Mouse (Mus musculus): Measurements from ENCODE around the gene Musk.
"Not testable (repeated sequence)": the region's sequence is repeated elsewhere in the genome, so short reads cannot be mapped to it uniquely, and the experiment has no call there.

Musk gene

DNA sequence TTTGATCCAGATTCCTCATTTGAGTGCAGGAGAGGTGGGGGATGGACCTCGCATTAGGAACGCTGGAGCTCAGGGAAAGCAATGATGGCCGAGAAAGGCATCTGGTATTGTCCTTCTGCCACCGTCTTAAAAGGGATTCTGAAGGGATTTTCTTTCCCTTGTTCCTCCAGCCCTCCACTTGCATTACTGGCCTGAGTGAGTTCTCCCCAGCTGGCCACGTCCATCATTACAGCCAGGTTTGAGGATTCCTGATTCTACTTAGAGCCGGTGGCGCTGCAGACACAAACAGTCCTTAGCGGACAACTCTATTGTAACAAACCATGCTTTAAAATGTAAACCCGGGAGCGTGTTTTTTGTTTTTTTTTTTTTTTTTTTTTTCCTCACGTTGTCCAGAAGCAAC is at the start of gene Musk:
Musk (plus strand) TSS at position 274 of the 400 bp plus-strand sequence.
- in situ Hi-C loops (cut with MboI, MseI): no loop called here

DNA sequence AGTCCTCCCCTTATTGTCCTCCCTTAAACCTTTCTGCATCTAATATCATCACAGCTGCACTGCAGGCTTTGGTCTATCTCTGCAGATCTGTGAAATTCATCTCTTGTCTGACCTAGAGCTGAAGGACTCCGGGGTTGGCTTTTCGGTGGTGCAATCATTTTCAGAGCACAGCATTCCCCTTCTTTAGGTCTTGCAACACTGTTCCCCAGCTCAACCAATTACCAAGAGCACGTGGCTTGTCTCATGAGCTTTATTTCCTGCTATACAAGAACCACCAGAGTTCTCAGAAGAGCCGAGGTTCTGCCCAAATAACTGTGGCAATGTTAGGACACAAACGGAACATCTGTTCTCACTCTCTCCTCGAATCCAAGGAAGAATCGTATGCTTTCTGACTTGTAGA is 45.3 kb upstream of the Musk start:
- in situ Hi-C loops (cut with MboI, MseI): no loop called here

DNA sequence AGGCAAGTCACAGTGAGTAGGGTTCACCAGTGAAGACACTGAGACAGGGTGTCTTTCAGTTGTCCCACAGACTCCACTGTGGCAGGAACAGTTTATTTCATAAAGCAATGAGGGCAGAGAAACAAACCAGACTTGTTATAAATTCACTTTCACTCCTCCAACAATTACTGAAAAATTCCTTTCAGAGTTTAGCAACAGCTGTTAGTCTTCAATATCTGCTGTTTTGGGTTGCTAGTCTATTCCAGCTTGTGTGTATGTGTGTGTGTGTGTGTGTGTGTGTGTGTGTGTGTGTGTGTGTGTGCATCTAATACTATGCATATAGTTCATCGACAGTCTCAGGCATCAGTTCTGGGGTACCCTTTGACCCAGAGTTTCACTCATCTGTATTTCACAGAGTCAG is 40.2 kb upstream of the Musk start:
- in situ Hi-C loops (cut with MboI, MseI): no loop called here

- in situ Hi-C loops (cut with MboI, MseI): loop anchor here (5.0 to 10.0 kb wide), 2 partner anchors 175 to 348 kb away; no protein-coding TSS in a partner anchor
Observed at GRCm38 (mm10) chr4:58252381-58252780, 33.4 kb upstream of the Musk start.

DNA sequence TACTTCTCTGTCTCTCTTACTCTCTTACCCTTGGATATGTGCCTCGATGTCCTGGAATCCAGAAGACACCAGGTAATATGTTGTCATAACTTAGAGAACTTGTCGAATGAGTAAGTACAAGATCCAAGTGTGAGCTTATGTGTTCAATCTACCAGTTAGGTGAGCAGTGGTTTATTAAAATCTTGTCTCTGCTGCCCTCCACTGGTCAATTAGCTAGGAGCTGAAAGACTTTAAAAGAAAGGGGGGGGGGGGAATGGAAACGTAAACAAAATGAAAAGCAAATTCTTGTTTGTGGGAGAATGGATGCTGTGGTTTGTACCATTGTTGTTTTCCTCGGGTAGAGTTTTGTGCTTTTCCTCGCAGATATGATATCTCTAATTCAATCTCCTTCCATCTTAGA is 32.4 kb upstream of the Musk start:
- in situ Hi-C loops (cut with MboI, MseI): loop anchor here (5.0 to 10.0 kb wide), 2 partner anchors 176 to 349 kb away; no protein-coding TSS in a partner anchor

GRCm38 (mm10) chr4:58260767-58261166 is 25.0 kb upstream of the Musk start:
- in situ Hi-C loops (cut with MboI, MseI): not testable (repeated sequence)

GRCm38 (mm10) chr4:58266294-58266693 is 19.5 kb upstream of the Musk start:
- in situ Hi-C loops (cut with MboI, MseI): loop anchor here in 1 of 2 experiments (5.0 kb wide), 1 partner anchor 481 kb away; no protein-coding TSS in a partner anchor

DNA sequence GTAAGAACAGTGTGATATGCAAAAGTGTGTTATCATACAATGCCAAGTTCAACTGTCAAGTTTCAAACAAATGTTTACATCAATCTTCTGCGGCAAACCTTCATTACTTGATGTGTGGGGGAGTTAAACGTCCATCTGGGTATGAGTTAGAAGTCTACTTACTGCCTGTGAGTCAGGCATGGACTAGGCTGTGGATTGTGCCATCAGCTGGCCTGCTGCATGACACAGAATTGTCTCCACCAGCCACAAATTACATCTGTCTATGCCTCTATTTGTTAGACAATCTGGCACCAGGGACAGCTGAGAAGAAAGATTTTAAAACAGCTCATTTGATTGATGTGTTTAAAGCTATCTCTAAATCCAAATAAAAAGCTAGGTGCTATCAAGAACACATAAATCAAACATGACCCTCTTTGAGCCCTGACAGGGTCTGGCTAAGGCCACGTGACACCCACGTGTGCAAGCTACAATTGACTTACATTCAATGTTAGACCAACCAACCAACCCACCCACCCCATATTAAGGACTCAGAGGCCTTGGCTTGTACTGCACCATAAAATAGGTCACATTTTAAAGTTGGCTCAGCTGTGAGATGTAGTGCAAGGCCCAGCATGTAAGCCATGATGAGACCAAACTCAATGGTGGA is 16.7 kb upstream of the Musk start:
- in situ Hi-C loops (cut with MboI, MseI): loop anchor here in 1 of 2 experiments (5.0 kb wide), 1 partner anchor 478 kb away; no protein-coding TSS in a partner anchor

- in situ Hi-C loops (cut with MboI, MseI): loop anchor here in 1 of 2 experiments (5.0 to 10.0 kb wide), 2 partner anchors 355 to 477 kb away; no protein-coding TSS in a partner anchor
Observed at GRCm38 (mm10) chr4:58269961-58270360, 15.8 kb upstream of the Musk start.

- in situ Hi-C loops (cut with MboI, MseI): loop anchor here in 1 of 2 experiments (10.0 kb wide), 1 partner anchor 354 kb away; no protein-coding TSS in a partner anchor
Observed at GRCm38 (mm10) chr4:58270956-58271355, 14.8 kb upstream of the Musk start.

- in situ Hi-C loops (cut with MboI, MseI): loop anchor here in 1 of 2 experiments (10.0 kb wide), 1 partner anchor 353 kb away; no protein-coding TSS in a partner anchor
Observed at GRCm38 (mm10) chr4:58271504-58272162, 14.1 kb upstream of the Musk start.

DNA sequence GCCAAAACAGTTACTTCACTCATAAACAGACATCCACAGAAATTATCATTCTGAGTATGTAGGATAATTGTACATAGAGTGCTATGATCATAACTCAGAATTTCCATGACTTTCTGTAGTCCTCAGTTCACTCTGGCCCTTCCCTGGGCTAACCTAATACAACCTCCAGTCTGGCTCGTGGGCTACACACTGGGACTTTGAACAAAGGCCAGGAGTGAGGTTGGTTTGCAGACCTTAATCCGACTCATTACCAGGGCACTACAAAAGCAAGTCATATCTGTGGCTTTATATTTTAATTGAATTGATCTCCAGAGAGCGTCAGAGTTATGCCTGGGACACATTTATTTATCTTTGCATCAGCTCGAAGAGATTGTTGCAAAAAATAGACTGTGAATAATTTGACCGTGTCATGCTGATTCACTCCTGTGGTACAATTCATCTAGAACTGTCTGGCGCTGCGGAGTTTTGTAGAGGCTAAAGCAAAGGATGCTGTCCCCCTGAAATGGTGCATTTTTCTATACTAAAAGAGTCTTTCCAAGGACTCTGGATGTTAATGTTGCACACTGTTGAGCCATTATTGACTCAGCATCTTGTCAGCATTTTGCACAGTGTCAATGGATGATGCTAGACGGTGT is 10.4 kb upstream of the Musk start:
- in situ Hi-C loops (cut with MboI, MseI): loop anchor here in 1 of 2 experiments (5.0 to 10.0 kb wide), 2 partner anchors 122 to 349 kb away; no protein-coding TSS in a partner anchor

DNA sequence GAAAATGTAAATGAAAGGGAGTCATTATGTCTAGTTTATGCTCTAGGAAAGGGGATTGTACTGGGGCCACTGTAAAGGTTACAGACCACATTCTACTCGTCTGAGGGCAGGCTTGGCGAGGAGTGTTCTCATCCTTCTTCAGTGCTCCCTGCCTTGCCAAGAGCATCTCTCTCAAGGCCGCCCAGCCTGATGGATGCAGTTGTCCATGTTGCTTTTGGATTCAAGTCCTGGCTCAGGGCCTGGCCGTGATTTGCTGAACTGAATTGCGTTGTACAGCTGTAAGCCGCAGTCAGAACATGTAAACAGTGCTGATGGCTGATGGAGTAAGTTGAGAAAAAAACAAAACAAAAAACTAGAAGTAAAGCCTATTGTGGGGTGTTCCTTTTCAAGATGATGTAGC is 7.4 kb upstream of the Musk start:
- in situ Hi-C loops (cut with MboI, MseI): loop anchor here in 1 of 2 experiments (5.0 to 10.0 kb wide), 2 partner anchors 119 to 346 kb away; no protein-coding TSS in a partner anchor

DNA sequence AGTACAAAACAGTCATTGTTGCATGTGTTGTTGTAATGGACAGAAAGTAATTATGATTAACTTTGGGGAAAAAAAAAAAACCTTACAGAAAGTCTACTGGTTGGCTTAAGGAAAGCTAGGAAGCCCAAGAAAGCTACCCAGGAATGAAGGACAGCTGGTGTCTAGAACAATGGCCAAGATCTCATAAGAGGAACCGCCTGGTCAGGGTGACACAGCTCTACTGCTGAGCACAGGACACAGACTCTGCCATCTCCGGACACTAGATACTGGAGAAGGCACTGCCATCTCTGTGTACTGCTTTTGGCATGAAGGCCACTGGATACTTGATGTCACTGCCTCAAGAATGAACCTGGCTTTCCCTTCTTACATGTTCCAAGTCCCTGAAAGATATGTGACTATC is 5.6 kb upstream of the Musk start:
- in situ Hi-C loops (cut with MboI, MseI): no loop called here

- in situ Hi-C loops (cut with MboI, MseI): no loop called here
Observed at GRCm38 (mm10) chr4:58286368-58287090, 769 bp downstream of the Musk start.

DNA sequence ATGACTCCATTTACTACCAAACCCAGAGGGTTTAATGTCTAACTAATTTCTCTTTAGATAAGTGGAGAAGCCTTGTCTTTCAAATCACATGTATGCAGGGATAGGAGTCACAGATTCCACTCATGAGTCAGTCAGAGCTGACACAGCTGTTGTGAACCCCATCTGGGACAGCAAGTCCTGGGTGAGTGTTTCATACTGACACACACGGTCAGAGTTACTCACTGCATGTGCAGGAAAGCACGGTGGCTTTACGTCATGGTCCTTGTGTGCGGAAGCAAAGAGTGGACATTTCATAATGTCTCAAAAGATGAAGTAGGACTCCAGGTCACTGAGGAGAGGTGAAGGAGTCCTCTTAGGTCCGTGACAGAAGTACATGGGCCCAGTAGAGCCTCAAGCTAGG is 3.0 kb downstream of the Musk start:
- in situ Hi-C loops (cut with MboI, MseI): no loop called here

- in situ Hi-C loops (cut with MboI, MseI): no loop called here
Observed at GRCm38 (mm10) chr4:58291828-58292227, 6.1 kb downstream of the Musk start.

DNA sequence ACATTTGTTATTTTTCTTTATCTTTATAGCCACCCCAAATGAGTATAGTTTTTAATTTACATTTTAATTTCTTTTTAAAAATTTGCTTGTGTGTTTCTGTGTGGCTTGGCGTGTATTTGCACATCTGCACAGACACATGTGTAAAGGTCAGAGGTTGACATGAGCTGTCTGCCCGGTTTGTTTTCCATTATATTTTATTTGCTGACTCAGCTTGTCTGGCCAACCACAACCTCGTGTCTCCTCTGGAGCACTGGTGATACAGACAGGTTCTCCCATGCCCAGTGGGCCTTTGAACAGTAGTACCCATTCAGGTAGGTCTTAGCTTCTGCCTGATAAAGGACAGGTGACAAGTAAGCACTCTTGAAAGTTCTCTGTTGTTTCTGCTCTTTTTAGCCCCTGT is 7.3 kb downstream of the Musk start:
- in situ Hi-C loops (cut with MboI, MseI): no loop called here

- in situ Hi-C loops (cut with MboI, MseI): no loop called here
Observed at GRCm38 (mm10) chr4:58303862-58304261, 18.1 kb downstream of the Musk start.

GRCm38 (mm10) chr4:58304564-58304963 is 18.8 kb downstream of the Musk start:
- in situ Hi-C loops (cut with MboI, MseI): no loop called here

DNA sequence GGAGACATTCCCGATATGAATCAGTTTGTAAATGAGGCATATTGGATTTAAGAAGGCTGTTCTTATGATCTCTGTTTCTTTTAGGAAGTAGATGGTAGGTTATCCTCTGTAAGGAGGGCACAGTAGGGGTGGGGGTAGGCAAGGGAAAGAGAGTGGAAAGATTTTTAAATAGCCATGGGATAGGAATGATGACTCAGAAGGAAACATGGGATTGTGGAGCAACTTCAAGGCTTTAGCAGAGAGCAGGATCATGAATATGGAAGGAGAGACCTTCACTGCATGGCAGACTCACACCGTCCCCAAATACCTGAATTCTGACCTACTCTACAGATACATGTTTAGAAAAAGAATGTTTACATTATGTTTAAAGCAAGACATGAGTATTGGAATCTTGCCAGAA is 21.7 kb downstream of the Musk start:
- in situ Hi-C loops (cut with MboI, MseI): no loop called here
